Mouse (Mus musculus): ENCODE results near the gene Pcsk5. TPM values are rescaled to one million over a fixed set of nuclear protein-coding genes. Genes with fewer than 3 reads are reported as not detected.

The Pcsk5 gene
- total RNA-seq, 2 experiments from 2014 or later = not detected

DNA sequence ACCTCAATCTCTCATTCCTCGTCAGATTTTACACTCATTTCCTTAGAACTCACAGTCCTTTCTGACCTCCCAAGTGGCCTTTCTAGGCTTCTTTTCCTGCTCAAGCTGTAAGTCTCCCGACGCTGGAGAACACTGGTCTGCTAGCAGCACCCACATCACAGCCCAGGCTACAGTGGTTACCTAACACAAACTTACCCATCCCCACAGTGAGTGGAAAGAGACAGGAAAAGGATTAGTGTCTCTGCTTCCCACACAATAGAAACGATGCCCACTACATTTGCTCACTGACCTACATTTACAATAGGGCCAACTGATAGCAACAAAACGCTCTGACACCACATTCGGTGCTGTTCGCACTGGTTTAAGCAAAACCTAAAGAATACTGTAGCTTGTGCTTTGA, 24.8 kb downstream of the Pcsk5 start:
- no peak for ATAC-seq (ENCODE audit: poor library complexity, severe bottlenecking)

DNA sequence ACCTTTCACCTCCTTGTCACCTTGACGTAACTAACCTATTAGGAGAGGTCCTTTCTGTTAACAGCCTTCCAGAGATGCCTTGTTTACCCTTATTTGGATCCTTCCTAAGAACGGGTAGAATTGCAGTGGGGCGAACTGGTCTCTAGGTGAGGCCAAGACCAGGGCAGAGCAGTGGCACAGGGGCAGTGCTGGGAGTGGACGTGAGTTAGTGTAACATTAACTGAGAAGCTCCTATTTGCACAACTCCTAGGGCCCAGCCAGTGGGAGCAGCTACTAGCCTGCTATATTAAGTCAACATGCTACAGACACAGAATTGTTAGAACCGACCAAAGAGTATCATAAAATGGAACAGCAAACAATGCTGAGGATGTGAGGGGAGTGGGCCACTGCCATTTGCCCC, 30.8 kb downstream of the Pcsk5 start:
- ATAC-seq (ENCODE audit: poor library complexity, severe bottlenecking) = no peak

GRCm38 (mm10) chr19:17800798-17801197, 36.6 kb downstream of the Pcsk5 start:
- no peak for ATAC-seq (ENCODE audit: poor library complexity, severe bottlenecking)

DNA sequence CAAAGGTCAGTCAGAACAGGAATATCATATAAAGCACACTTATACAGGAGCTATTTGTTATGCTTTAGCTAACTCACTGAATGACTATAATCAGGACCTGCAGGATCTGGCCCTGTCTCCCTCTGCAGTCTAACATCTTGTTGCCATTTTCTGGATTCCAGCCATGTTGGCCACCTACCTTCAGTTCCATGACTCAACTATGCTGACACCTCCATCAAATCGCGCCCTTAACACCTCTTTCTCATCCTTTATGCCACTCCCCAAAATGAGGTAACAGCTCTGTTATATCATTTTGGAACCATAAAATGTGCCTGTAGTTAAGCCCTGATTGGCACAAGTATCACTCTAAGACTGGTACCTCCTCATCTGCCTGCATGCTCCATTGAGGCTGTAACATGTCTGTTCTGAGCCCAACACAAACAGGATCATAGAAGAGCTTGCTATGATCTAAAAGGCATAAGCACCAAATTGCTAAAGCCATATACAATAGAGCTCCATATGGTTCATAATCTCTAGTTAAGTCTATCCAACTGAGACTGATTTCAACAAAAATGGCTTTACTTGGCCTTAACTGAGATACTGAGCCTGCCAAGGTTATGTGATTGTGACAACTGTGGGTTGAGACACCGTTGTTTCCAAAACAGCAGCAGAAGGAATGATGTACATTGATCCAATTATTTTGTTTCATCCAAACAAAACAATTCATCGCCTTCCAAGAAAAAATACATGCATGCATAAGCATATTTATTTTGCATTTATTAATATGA, 37.8 kb downstream of the Pcsk5 start:
- no peak for ATAC-seq (ENCODE audit: poor library complexity, severe bottlenecking)

GRCm38 (mm10) chr19:17793457-17793856, 44.0 kb downstream of the Pcsk5 start:
- no peak for ATAC-seq (ENCODE audit: poor library complexity, severe bottlenecking)

- ATAC-seq (ENCODE audit: poor library complexity, severe bottlenecking) = no peak
Measured at GRCm38 (mm10) chr19:17791485-17792052, 45.9 kb downstream of the Pcsk5 start.

DNA sequence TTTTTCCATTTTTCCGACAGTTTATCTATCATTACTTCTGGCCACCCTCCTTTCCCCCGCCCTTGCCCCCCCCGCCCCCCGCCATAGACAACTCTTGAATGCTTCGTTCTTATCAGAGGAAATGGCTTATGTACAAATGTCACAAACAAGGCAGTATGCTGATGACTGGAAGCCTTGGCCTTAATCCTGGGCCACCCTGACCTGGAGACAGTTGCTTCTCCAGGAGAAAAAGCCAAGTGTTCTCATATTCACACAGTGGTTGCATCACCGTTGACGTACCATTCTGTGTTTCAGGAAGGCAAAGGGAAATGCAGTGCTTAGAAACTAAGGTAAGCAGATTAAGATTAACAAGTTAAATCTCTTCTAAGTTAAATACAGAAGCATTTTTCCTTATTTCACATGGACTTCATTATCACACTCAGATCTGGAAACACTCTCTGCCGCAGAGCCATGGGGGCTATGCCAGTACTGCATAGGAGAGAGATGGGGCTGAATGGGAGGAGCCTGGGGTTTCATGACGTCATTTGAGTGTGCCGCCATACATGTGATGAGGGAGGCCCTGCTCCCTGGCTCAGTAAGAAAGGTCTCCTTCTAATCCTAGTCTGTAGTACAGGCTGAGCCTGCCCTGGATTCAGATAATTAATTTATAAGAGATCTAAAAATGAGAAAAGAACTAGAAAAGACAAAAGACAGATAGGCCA, 48.7 kb downstream of the Pcsk5 start:
- ATAC-seq (ENCODE audit: poor library complexity, severe bottlenecking) = no peak

DNA sequence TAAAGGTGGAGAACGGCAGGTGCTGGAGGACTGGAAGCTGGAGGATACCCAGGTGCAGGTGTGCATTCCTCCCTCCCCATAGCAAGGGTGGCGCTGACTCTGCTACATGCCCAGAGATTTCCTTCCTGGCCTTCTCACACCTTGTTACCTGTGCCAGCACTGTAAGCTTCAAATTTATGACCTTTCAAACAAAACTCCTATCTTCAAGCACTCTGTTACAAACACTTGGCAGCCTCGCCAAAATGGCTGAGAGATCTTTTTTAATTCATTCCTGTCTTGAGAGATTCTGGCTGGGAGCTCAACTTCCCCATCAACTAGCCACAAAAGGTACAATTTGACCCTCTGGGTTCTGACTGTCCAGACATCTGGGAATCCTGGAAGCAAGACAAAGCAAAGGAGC, 50.7 kb downstream of the Pcsk5 start:
- ATAC-seq (ENCODE audit: poor library complexity, severe bottlenecking) = no peak

GRCm38 (mm10) chr19:17784401-17785192, 52.8 kb downstream of the Pcsk5 start:
- ATAC-seq (ENCODE audit: poor library complexity, severe bottlenecking) = no peak

- ATAC-seq (ENCODE audit: poor library complexity, severe bottlenecking) = no peak
Measured at GRCm38 (mm10) chr19:17783231-17783630, 54.2 kb downstream of the Pcsk5 start.

DNA sequence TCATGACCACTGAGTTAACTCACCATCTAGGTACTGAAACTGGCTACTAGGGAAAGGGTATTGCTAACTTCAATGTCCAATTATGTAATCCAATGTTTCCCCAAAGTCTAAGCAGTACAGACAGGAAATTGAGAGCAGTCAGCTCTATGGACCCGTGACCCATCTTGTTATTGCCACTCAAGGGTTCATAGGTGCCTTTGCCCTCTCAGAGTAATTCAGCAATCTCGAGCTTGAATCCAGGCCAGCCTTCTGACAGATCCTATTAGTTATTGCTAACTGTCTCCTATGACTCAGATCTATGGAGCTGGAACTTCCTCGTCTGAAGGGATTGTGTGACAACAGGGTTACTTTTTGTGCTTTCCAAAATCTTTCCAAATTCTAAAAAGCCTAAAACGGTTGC, 56.1 kb downstream of the Pcsk5 start:
- no peak for ATAC-seq (ENCODE audit: poor library complexity, severe bottlenecking)

GRCm38 (mm10) chr19:17775943-17776342, 61.5 kb downstream of the Pcsk5 start:
- ATAC-seq (ENCODE audit: poor library complexity, severe bottlenecking) = no peak

DNA sequence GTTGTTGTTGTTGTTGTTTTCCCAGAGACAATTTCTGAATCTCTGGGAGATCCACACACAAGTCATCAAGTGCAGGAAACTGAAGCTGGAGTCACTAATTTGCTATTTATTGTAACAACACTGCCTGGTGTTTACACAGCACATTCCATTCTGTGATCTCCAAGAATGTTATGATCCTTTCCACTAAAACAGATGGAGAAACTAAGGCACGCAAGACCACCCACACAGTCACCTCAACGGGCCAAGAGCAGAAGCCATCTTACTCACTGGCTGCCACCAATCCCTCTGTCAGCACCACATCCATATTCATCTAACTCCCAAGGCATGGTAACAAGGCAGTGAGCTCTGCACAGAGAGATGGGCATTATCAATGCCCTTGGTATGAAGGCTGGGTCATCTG, 62.3 kb downstream of the Pcsk5 start:
- no peak for ATAC-seq (ENCODE audit: poor library complexity, severe bottlenecking)

GRCm38 (mm10) chr19:17774061-17774460, 63.4 kb downstream of the Pcsk5 start:
- no peak for ATAC-seq (ENCODE audit: poor library complexity, severe bottlenecking)

- ATAC-seq (ENCODE audit: poor library complexity, severe bottlenecking) = no peak
Measured at GRCm38 (mm10) chr19:17769610-17770399, 67.6 kb downstream of the Pcsk5 start.

- no peak for ATAC-seq (ENCODE audit: poor library complexity, severe bottlenecking)
Measured at GRCm38 (mm10) chr19:17765001-17765400, 72.4 kb downstream of the Pcsk5 start.

GRCm38 (mm10) chr19:17762740-17763139, 74.7 kb downstream of the Pcsk5 start:
- no peak for ATAC-seq (ENCODE audit: poor library complexity, severe bottlenecking)

DNA sequence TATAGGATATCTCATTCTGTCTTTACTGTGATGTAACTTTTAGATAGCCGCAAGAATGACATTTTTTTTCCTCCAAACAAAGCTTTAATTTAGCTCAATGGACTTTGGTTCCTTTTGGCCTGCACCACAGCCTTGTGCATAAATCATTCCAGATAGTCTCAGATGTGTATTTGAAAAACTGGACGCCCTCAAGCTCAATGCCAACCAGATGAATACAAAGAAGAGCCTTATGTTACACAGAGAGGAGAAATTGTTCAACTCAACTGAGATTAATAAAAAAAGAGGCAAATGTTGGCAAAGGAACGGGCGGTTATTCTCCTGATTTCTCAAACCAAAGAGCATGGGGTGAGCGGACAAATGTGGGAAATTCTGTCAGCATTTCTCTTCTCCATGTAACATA, 75.8 kb downstream of the Pcsk5 start:
- no peak for ATAC-seq (ENCODE audit: poor library complexity, severe bottlenecking)

GRCm38 (mm10) chr19:17752841-17753240, 84.6 kb downstream of the Pcsk5 start:
- ATAC-seq (ENCODE audit: poor library complexity, severe bottlenecking) = no peak

GRCm38 (mm10) chr19:17748331-17748730, 89.1 kb downstream of the Pcsk5 start:
- ATAC-seq (ENCODE audit: poor library complexity, severe bottlenecking) = no peak

Measured in megakaryocyte, adult 5-6 weeks (primary cell).